Mouse (Mus musculus) forebrain, embryonic 15.5 days (tissue): ENCODE results near the gene Cnnm4. TPM values are rescaled to one million over a fixed set of nuclear protein-coding genes. Genes with fewer than 3 reads are reported as not detected.

Source experiments
- ATAC-seq: fragments of 200-750 bp; cut with Nextera tagmentation; replicated peaks from 2 replicates; pipeline ENCODE4 v1.8.0; 2017; ENCODE audit warnings: mild to moderate bottlenecking, moderate TSS enrichment, moderate library complexity
- H3K27ac ChIP-seq: fragments of 300-500 bp; sonication (generic); replicated peaks from 2 replicates; pipeline ENCODE4 v1.5.1; 2015; ENCODE audit warnings: mild to moderate bottlenecking, inconsistent platforms
- H3K27me3 ChIP-seq: fragments of 300-500 bp; sonication (generic); 2 replicates; pipeline ENCODE4 v1.6.1; 2015; ENCODE audit warnings: inconsistent platforms
- H3K36me3 ChIP-seq: fragments of 300-500 bp; sonication (generic); 2 replicates; pipeline ENCODE4 v1.6.1; 2015; ENCODE audit warnings: mild to moderate bottlenecking, inconsistent platforms
- H3K4me1 ChIP-seq: fragments of 300-500 bp; sonication (generic); 2 replicates; pipeline ENCODE4 v1.6.1; 2015; ENCODE audit warnings: inconsistent platforms
- H3K4me2 ChIP-seq: fragments of 300-500 bp; sonication (generic); replicated peaks from 2 replicates; pipeline ENCODE4 v1.6.1; 2015; ENCODE audit warnings: mild to moderate bottlenecking, inconsistent platforms
- H3K4me3 ChIP-seq: fragments of 300-500 bp; sonication (generic); 2 replicates; pipeline ENCODE4 v1.5.1; 2015; ENCODE audit warnings: mild to moderate bottlenecking, inconsistent platforms
- H3K9ac ChIP-seq: fragments of 300-500 bp; sonication (generic); replicated peaks from 2 replicates; pipeline ENCODE4 v1.6.1; 2015; ENCODE audit warnings: mild to moderate bottlenecking, inconsistent platforms
- H3K9me3 ChIP-seq: fragments of 300-500 bp; sonication (generic); 2 replicates; pipeline ENCODE4 v1.6.1; 2016; ENCODE audit warnings: inconsistent platforms
- WGBS: fragments of 180-500 bp; shearing (Covaris S2); methylation state at CpG from one replicate; pipeline ENCODE4 v1.1.7; 2015; ENCODE audit warnings: mixed read lengths; 5-methylcytosine and 5-hydroxymethylcytosine counted together
- polyA plus RNA-seq: library from polyadenylated mRNA; unstranded; fragments of >200 nt; fragmentation: Nextera tagmentation; extraction: Ambion mirVana; gene quantifications from 2 replicates; pipeline ENCODE4 v1.2.1, GENCODE M21; 2015

Gene Cnnm4
- polyA plus RNA-seq, 1 experiment from 2014 or later = 9.9 TPM

DNA sequence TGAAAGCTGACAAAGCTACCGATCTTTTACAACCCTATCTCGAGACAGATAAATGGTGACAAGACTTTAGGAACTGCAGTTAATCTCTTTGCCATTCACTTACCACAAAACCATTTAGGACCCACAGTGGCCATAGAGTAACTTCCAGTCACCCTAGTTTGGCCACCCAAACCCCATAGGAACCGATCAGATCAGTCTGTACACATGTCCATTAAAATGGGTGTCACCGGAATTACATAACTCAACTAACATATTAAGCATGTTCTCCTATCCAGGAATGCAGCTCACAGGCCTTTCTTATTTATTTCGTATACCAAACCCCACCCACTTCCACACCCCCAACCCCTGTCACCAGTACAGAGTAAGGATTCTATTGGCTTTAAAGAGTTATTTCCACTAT is 24.6 kb upstream of the Cnnm4 start:
- Histone ChIP-seq H3K4me1 (peaks cover 12% of the 10 kb centered on the region), H3K27ac (no peak overlapping the region)
- 89% methylated on average over 5 of the region's 5 CpGs for WGBS

DNA sequence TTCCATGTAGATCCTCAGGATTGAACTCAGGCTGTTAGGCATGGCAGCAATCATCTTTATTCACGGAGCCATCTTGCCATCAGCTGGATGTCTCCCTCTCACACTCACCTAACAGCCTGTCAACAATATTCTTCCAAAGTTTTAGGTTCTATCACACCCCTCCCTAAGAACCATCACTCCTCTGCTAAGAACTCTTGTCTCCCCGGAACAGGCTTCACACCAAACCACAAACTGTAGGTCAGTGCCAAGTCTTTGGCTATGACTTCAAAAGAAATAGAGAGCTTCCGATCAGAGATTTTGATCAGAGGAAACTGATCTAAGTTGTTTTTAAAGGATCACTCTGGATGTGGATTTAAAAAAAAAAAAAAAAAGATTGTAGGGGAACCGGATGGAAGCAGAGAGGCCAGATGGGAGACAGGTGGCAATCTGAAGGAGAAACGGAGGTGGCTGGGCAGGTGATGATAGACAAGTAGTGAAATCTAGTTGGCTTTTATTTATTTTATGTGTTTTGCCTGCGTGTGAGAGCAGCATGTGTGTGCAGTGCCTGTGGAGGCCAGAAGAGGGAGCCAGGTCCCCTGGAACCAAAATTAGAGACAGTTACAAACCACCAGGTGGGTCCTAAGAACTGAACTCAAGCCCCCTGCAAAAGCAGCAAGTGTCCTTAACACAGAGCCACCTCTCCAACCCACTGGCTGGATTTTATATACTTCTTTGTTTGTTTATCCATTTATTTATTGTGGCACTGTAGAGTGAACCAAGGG is 17.2 kb upstream of the Cnnm4 start:
- no peak overlapping the region for H3K9ac ChIP-seq
- H3K4me1 ChIP-seq = no peaks in the 10 kb centered on the region
- no peaks in the 10 kb centered on the region for H3K9me3 ChIP-seq
- H3K4me2 ChIP-seq = no peak overlapping the region
- no peak overlapping the region for H3K4me3 ChIP-seq
- no peaks in the 10 kb centered on the region for H3K36me3 ChIP-seq
- no peak for ATAC-seq
- H3K27ac ChIP-seq = no peak overlapping the region
- no peaks in the 10 kb centered on the region for H3K27me3 ChIP-seq
- WGBS = 86% methylated on average over 6 of the region's 6 CpGs

More for the DNA sequence above, 24.6 kb upstream of the Cnnm4 start:
- H3K36me3 ChIP-seq = 0 out of 2 replicates have a peak, but pooled peaks cover 3% of the 10 kb centered on the region
- H3K9me3 ChIP-seq = no peaks in the 10 kb centered on the region
- ATAC-seq = no peak
- no peaks in the 10 kb centered on the region for H3K27me3 ChIP-seq
- no peak overlapping the region for H3K4me2 ChIP-seq
- H3K4me3 ChIP-seq = no peak overlapping the region
- no peak overlapping the region for H3K9ac ChIP-seq

DNA sequence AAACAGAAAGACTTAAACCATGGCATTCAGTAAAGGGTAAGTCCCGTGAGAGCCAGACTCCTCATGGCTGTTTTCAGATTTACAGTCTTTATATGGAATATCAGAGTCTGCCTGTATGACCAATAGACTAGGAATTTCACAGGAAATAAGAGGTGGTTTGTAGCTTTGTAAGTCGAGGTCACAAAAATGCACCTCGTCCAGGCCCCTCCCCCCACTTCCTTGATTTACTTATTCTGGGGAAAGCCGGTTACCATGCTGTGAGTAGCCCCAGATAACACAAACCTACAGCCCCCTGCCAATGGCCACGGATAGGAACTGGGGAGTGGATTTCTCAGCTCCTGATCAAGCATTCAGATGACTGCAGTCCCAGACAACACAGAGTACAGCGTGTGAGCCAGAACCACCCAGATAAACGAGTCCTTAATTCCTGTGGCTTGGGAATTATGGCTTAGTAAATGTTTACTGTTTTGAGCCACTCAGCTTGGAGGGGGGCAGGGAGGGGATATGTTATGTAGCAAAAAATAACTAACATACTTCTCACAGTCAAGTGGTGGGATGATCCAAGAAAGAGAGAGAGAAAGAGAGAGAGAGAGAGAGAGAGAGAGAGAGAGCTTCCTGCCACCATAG is 13.9 kb upstream of the Cnnm4 start:
- no peak for ATAC-seq
- Histone ChIP-seq H3K4me3 (no peak overlapping the region), H3K36me3 (no peaks in the 10 kb centered on the region), H3K27ac (no peak overlapping the region), H3K4me1 (no peaks in the 10 kb centered on the region), H3K9ac (no peak overlapping the region), H3K9me3 (no peaks in the 10 kb centered on the region; the same call in 1 of the 2 replicates), H3K4me2 (no peak overlapping the region), H3K27me3 (no peaks in the 10 kb centered on the region)
- WGBS = 52% methylated on average over 7 of the region's 7 CpGs

DNA sequence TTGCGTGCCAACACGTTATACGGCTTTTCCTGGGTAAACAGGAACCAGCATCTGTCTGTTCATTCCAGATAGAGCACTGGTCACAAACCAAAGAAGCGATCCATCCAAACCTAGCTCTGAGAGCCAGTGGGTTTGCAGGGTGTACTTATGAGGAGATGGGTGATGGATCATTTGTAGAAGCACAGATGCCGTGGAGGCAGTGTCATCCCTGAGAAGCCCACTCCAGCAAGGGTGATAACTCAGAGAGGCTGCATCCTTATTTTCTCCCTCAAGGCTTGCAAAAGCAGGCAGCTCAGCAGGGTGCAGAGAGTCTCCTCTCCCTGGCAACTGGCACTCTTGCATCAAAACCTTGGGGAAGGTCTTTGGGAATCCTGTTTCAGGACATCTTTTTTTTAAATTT is 13.3 kb upstream of the Cnnm4 start:
- 78% methylated on average over 5 of the region's 5 CpGs for WGBS
- no peak for ATAC-seq
- no peaks in the 10 kb centered on the region for H3K4me1 ChIP-seq

DNA sequence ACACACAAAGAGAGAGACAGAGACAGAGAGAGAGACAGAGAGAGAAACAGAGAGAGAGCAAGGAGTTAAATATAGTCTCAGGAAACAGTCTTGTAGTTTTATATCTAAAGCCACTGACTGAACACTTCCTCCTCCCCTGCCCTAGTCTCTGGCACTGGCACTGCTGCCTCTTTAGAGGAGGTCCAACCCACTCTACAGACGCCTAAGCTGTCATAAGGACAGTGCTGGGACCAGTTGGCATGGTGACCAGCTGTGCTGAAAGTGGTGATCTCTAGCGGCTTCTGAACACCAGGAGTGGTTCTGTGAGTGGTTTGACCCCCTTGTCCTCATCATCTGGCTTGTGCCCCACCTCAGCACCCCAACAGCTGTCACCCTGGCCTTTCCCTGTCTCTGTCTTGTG is 9.6 kb upstream of the Cnnm4 start:
- Histone ChIP-seq H3K9ac (no peak overlapping the region), H3K27me3 (no peaks in the 10 kb centered on the region), H3K4me1 (no peaks in the 10 kb centered on the region), H3K9me3 (no peaks in the 10 kb centered on the region; the same call in 1 of the 2 replicates), H3K4me2 (no peak overlapping the region), H3K4me3 (no peak overlapping the region), H3K36me3 (no peaks in the 10 kb centered on the region), H3K27ac (no peak overlapping the region)
- ATAC-seq = no peak
- WGBS = 58% methylated on average over 2 of the region's 2 CpGs

More for the DNA sequence above, 13.3 kb upstream of the Cnnm4 start:
- no peak overlapping the region for H3K9ac ChIP-seq
- H3K9me3 ChIP-seq = no peaks in the 10 kb centered on the region; the same call in 1 of the 2 replicates
- no peak overlapping the region for H3K27ac ChIP-seq
- no peaks in the 10 kb centered on the region for H3K36me3 ChIP-seq
- no peaks in the 10 kb centered on the region for H3K27me3 ChIP-seq
- H3K4me3 ChIP-seq = no peak overlapping the region
- H3K4me2 ChIP-seq = no peak overlapping the region

DNA sequence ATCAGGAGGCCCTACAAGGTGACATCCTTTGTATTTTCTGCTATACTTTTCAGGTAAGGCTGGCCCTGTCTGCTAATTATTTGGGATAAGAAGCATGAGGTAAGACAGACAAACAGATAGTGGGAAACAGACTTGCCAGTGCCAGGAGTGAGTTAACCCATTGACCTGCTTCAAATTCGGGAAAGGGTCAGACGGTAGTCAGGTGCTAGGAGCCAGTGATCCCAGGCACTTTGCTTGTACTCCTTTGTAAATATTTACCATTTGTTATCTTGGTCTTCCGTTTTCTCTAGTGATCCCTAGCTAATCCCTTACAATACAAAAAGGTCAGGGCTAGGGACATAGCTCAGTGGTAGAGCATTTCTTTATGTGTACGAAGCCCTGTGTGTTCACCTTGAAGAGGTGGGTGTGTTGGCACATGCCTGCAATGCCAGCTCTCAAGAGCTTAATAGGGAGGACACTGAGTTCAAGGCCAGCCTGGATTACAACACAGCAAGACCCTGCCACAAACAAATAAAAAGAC is 5.7 kb upstream of the Cnnm4 start:
- H3K4me1 ChIP-seq = peaks cover 5% of the 10 kb centered on the region
- no peak overlapping the region for H3K4me3 ChIP-seq
- no peak for ATAC-seq
- no peak overlapping the region for H3K9ac ChIP-seq
- H3K9me3 ChIP-seq = no peaks in the 10 kb centered on the region; the same call in 1 of the 2 replicates
- no peaks in the 10 kb centered on the region for H3K36me3 ChIP-seq
- H3K27ac ChIP-seq = no peak overlapping the region
- H3K4me2 ChIP-seq = no peak overlapping the region
- WGBS = 87% methylated on average over 4 of the region's 4 CpGs
- no peaks in the 10 kb centered on the region; the same call in 1 of the 2 replicates for H3K27me3 ChIP-seq

DNA sequence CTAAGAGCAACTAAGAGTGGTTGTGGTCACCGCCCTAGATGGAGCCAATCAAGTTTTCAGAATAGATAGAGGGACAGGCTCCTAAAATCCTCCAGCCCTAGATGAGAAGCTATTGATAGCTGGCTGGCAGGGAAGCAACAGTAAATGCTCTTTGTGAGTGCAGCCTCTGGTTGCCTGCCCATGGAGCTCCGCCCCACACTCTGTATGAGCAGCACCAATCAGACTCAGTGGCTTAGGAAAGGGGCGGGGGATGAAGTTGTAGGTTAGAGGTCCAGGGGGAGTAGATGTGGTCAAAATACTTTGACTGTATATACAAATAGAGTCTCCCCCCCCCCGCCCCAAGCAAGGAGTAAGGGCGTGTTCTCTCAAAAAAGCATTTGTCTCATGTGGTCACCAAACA is 4.0 kb upstream of the Cnnm4 start:
- 52% methylated on average over 5 of the region's 5 CpGs for WGBS
- no peak for ATAC-seq

DNA sequence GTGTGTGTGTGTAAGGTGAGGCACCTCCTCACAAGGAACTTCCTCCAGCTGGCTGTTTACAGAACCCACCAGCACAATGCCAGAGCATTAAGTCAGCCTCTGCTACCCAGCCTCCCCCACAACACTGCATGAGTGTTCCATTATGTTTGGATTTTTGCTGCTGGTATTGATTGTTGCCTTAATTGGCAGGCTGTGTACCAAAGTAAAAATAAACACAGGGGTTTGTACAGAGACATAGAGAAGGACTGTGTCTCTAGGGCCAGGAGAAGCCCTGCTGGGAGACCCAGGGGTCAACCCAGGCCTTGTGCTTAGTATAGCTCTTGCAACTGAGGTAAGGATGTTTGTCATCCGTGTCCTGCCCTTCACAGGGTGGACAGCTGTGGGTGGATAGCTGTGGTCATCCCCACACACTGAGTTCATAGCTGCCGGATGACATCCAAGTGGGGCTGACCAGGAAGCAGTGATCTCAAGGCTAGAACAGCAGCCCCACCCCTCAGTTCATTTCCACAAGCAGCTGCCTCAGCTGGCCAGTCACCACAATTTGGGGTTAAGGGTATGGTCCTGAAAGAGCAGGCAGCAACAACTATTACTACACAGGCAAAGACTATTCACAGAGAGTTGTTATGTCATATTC is 1.5 kb upstream of the Cnnm4 start:
- H3K9me3 ChIP-seq = no peaks in the 10 kb centered on the region
- H3K36me3 ChIP-seq = no peaks in the 10 kb centered on the region
- no peak overlapping the region for H3K9ac ChIP-seq
- no peak overlapping the region for H3K27ac ChIP-seq
- WGBS = 73% methylated on average over 2 of the region's 2 CpGs
- no peak for ATAC-seq
- no peak overlapping the region for H3K4me2 ChIP-seq
- no peaks in the 10 kb centered on the region; the same call in 1 of the 2 replicates for H3K27me3 ChIP-seq
- no peak overlapping the region for H3K4me3 ChIP-seq
- peaks cover 40% of the 10 kb centered on the region for H3K4me1 ChIP-seq

More for the DNA sequence above, 4.0 kb upstream of the Cnnm4 start:
- Histone ChIP-seq H3K27ac (no peak overlapping the region), H3K4me1 (peaks cover 17% of the 10 kb centered on the region), H3K4me2 (no peak overlapping the region), H3K9ac (no peak overlapping the region), H3K27me3 (no peaks in the 10 kb centered on the region; the same call in 1 of the 2 replicates), H3K36me3 (no peaks in the 10 kb centered on the region), H3K4me3 (no peak overlapping the region), H3K9me3 (no peaks in the 10 kb centered on the region)

DNA sequence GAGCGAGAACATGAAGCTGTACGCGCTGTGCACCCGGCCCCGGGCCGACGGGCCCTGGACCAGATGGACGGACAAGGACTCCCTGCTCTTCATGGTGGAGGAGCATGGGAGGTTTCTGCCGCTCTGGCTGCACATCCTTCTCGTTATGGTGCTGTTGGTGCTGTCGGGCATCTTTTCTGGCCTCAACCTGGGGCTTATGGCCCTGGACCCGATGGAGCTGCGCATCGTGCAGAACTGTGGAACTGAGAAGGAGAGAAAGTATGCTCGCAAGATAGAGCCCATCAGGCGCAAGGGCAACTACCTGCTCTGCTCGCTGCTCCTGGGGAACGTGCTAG is 653 bp downstream of the Cnnm4 start:
- H3K36me3 ChIP-seq = no peaks in the 10 kb centered on the region
- peak overlapping the region; percentile 79 for H3K4me3 ChIP-seq
- peak overlapping the region; percentile 80 for H3K9ac ChIP-seq
- no peaks in the 10 kb centered on the region for H3K9me3 ChIP-seq
- no peak overlapping the region for H3K27ac ChIP-seq
- no peak; the same call in 1 of the 2 replicates for ATAC-seq
- peaks cover 56% of the 10 kb centered on the region for H3K4me1 ChIP-seq
- peak overlapping the region; percentile 58 for H3K4me2 ChIP-seq
- 12% methylated on average over 18 of the region's 18 CpGs for WGBS
- H3K27me3 ChIP-seq = no peaks in the 10 kb centered on the region; the same call in 1 of the 2 replicates

DNA sequence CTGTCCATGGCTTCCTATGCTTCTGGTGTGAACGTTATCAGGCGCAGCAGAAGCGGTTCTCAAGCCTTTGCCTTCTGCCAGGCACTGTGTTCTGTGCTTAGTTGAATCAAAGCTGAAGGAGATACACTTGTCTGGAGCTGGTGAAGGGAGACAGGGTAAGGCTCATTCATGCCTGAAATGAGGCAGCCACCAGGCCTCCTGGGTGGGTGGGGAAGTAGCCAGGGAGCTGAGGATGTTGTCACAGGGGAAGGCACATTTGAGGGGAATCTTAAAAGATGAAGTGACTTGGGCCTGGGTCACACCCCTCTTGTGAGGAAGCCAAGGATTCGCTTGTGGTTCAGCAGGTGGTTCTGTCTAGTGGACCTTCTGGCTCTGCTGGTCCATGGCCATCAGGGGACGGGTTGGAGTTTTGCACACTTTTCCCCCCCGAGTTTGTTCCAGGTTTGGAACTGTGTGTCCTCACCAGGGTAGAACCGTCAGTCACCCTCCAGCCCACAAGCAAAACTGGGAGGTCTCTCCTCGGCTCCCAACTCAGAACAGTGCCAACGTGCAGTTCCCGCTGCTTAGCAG is 1.9 kb downstream of the Cnnm4 start:
- Histone ChIP-seq H3K27ac (no peak overlapping the region), H3K4me2 (peak overlapping the region; percentile 58), H3K4me3 (peak overlapping the region; percentile 5; the same call in 1 of the 2 replicates), H3K27me3 (no peaks in the 10 kb centered on the region; the same call in 1 of the 2 replicates), H3K36me3 (no peaks in the 10 kb centered on the region), H3K9me3 (no peaks in the 10 kb centered on the region), H3K9ac (no peak overlapping the region), H3K4me1 (peaks cover 67% of the 10 kb centered on the region)
- 80% methylated on average over 10 of the region's 10 CpGs for WGBS
- ATAC-seq = no peak

DNA sequence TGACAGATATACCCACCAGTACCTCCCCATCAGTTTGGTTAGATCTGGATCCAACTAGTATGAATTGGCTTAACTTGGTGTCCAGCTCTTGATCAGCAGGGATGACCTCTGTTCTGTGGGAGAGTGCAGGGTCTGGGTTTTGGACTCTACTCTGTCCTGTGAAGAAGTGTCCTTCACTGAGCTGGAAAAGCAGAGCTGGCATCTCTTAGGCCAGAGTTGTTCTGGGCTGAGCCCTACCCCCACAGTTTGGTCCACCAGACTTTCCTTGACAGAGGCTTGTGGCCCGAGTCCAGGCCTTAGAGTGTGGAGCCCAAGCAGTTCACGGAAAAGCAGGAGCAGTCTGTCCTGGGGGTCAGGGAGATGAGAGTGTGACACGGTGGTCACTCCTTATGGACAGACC is 3.2 kb downstream of the Cnnm4 start:
- WGBS = 58% methylated on average over 3 of the region's 3 CpGs
- Histone ChIP-seq H3K27me3 (no peaks in the 10 kb centered on the region; the same call in 1 of the 2 replicates), H3K4me1 (peaks cover 69% of the 10 kb centered on the region), H3K9me3 (no peaks in the 10 kb centered on the region), H3K4me3 (no peak overlapping the region), H3K36me3 (no peaks in the 10 kb centered on the region), H3K4me2 (peak overlapping the region; percentile 58), H3K9ac (no peak overlapping the region), H3K27ac (no peak overlapping the region)
- no peak for ATAC-seq
